Mouse (Mus musculus): ENCODE measurements around the gene Lmf2.

Lmf2 gene

GRCm38 (mm10) chr15:89372068-89372467 lies 16.6 kb upstream of the Lmf2 start:
- no peak for DNase-seq

- peak; percentile 94 for DNase-seq
These were observed 9.7 kb upstream of the Lmf2 start for GRCm38 (mm10) chr15:89365141-89365551.

- peak; percentile 27 for DNase-seq
These were observed 7.6 kb upstream of the Lmf2 start for GRCm38 (mm10) chr15:89363051-89363450.

GRCm38 (mm10) chr15:89358784-89359183 lies 3.3 kb upstream of the Lmf2 start:
- no peak for DNase-seq

- peak; percentile 56 for DNase-seq
These were observed 913 bp upstream of the Lmf2 start for GRCm38 (mm10) chr15:89356372-89356771.

GRCm38 (mm10) chr15:89354455-89354854 lies 1.0 kb downstream of the Lmf2 start:
- peak; percentile 43 for DNase-seq

- DNase-seq: peak; percentile 32
These were observed 1.6 kb downstream of the Lmf2 start for GRCm38 (mm10) chr15:89353837-89354236.

GRCm38 (mm10) chr15:89352795-89353194 lies 2.7 kb downstream of the Lmf2 start:
- DNase-seq: peak; percentile 37

GRCm38 (mm10) chr15:89352054-89352453 lies 3.4 kb downstream of the Lmf2 start:
- DNase-seq: no peak

- DNase-seq: no peak
These were observed 4.2 kb downstream of the Lmf2 start for GRCm38 (mm10) chr15:89351302-89351701.

- DNase-seq: no peak
These were observed 5.0 kb downstream of the Lmf2 start for GRCm38 (mm10) chr15:89350447-89350846.

GRCm38 (mm10) chr15:89343325-89343724 lies 12.1 kb downstream of the Lmf2 start:
- no peak for DNase-seq

- no peak for DNase-seq
These were observed 13.8 kb downstream of the Lmf2 start for GRCm38 (mm10) chr15:89341678-89342077.

GRCm38 (mm10) chr15:89340136-89340535 lies 15.3 kb downstream of the Lmf2 start:
- no peak for DNase-seq

- DNase-seq: no peak
These were observed 15.8 kb downstream of the Lmf2 start for GRCm38 (mm10) chr15:89339696-89340095.

GRCm38 (mm10) chr15:89336422-89336821 lies 19.0 kb downstream of the Lmf2 start:
- DNase-seq: no peak

GRCm38 (mm10) chr15:89334774-89335537 lies 20.5 kb downstream of the Lmf2 start:
- no peak for DNase-seq

- no peak for DNase-seq
These were observed 21.2 kb downstream of the Lmf2 start, which contains the start of gene Miox for GRCm38 (mm10) chr15:89334271-89334670. Gene Miox (plus strand): TSS chr15:89334398.

GRCm38 (mm10) chr15:89326441-89326840 lies 29.0 kb downstream of the Lmf2 start:
- no peak for DNase-seq

- no peak for DNase-seq
These were observed 31.8 kb downstream of the Lmf2 start for GRCm38 (mm10) chr15:89323656-89324055.

GRCm38 (mm10) chr15:89322670-89323522 lies 32.6 kb downstream of the Lmf2 start, which contains the start of gene Adm2:
Gene Adm2 (plus strand): TSS chr15:89322720.
- DNase-seq: no peak

- no peak for DNase-seq
These were observed 34.2 kb downstream of the Lmf2 start for GRCm38 (mm10) chr15:89321264-89321663.

GRCm38 (mm10) chr15:89316146-89316545 lies 39.3 kb downstream of the Lmf2 start:
- peak; percentile 46 for DNase-seq

Measured in cerebellum, adult 11-12 months (tissue).